Mouse (Mus musculus): Measurements from ENCODE around the gene Angptl8.

GRCm38 (mm10) chr9:21797921-21798344, 37.4 kb upstream of the Angptl8 start:
- TF ChIP-seq GATA1 (IDR thresholded peaks at IDR 0.05; ENCODE audit: borderline replicate concordance, low read length) (no peak), FLI1 (IDR thresholded peaks at IDR 0.05; ENCODE audit: low read length) (no peak)

All from megakaryocyte, embryonic 14.5 days (primary cell).